Mouse (Mus musculus): Measurements from ENCODE around the gene Orai2. TPM values are rescaled to one million over a fixed set of nuclear protein-coding genes. Genes with fewer than 3 reads are reported as not detected.
A peak's percentile ranks its signal among the peaks of the same experiment; 100 is the strongest.
"Not testable (repeated sequence)": the region's sequence is repeated elsewhere in the genome, so short reads cannot be mapped to it uniquely, and the experiment has no call there.

Orai2 gene
- polyA plus RNA-seq, 1 experiment from 2014 or later, result 2.7 TPM

GRCm38 (mm10) chr5:136211341-136212102, 41.0 kb upstream of the Orai2 start:
- ATAC-seq (replicated peaks; ENCODE audit: insufficient number of reproducible peaks, low FRiP score, low TSS enrichment); H3K36me3 ChIP-seq (ENCODE audit: control insufficient read depth, insufficient read depth, low read length); H3K9me3 ChIP-seq (replicated peaks; ENCODE audit: control insufficient read depth, low read length); H3K4me3 ChIP-seq (ENCODE audit: low read depth, low read length); H3K9ac ChIP-seq (ENCODE audit: low read depth, low read length); H3K4me1 ChIP-seq (ENCODE audit: control insufficient read depth, insufficient read depth, low read length); H3K4me2 ChIP-seq; H3K27me3 ChIP-seq (ENCODE audit: control insufficient read depth, insufficient read depth, low read length); H3K27ac ChIP-seq (ENCODE audit: low read depth, low read length): not testable (repeated sequence)
- WGBS (ENCODE audit: insufficient replicate concordance), result 83% methylated on average over 14 of the region's 14 CpGs

DNA sequence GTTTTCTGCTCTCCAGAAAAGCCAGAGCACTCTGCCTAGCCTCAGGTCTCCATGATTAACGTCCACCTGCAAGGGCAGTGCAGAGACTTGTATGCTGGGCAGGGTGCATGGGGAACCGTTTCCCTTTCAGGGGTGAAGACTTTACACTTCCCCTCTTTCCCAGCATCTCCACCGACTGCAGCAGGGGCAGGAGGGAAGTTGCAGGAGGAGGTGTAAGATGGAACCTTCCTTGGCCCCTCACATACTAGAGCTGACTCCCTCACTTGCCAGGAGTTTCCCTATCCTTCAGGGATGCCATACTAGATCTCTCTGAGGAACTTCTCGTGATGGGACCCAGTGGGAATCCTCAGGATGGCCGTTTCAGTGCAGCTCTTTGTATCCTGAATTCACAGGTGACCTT, 40.0 kb upstream of the Orai2 start:
- WGBS (ENCODE audit: insufficient replicate concordance), result 60% methylated on average over 5 of the region's 5 CpGs
- Histone ChIP-seq H3K36me3 (ENCODE audit: control insufficient read depth, insufficient read depth, low read length) (no peaks in the 10 kb centered on the region), H3K9me3 (replicated peaks; ENCODE audit: control insufficient read depth, low read length) (no peaks in the 10 kb centered on the region), H3K9ac (ENCODE audit: low read depth, low read length) (no peak overlapping the region), H3K27me3 (ENCODE audit: control insufficient read depth, insufficient read depth, low read length) (no peaks in the 10 kb centered on the region), H3K4me3 (ENCODE audit: low read depth, low read length) (no peak overlapping the region), H3K4me2 (no peak overlapping the region), H3K4me1 (ENCODE audit: control insufficient read depth, insufficient read depth, low read length) (no peaks in the 10 kb centered on the region), H3K27ac (ENCODE audit: low read depth, low read length) (no peak overlapping the region)
- no peak for ATAC-seq (replicated peaks; ENCODE audit: insufficient number of reproducible peaks, low FRiP score, low TSS enrichment)

GRCm38 (mm10) chr5:136201832-136202231, 31.3 kb upstream of the Orai2 start:
- no peak overlapping the region for H3K4me2 ChIP-seq
- no peak overlapping the region for H3K27ac ChIP-seq (ENCODE audit: low read depth, low read length)
- 31% methylated on average over 7 of the region's 7 CpGs for WGBS (ENCODE audit: insufficient replicate concordance)
- peaks cover 9% of the 10 kb centered on the region for H3K4me1 ChIP-seq (ENCODE audit: control insufficient read depth, insufficient read depth, low read length)
- no peak overlapping the region for H3K9ac ChIP-seq (ENCODE audit: low read depth, low read length)
- peaks cover 2% of the 10 kb centered on the region; the same call in 1 of the 2 replicates for H3K36me3 ChIP-seq (ENCODE audit: control insufficient read depth, insufficient read depth, low read length)
- H3K4me3 ChIP-seq (ENCODE audit: low read depth, low read length), result no peak overlapping the region
- no peaks in the 10 kb centered on the region for H3K27me3 ChIP-seq (ENCODE audit: control insufficient read depth, insufficient read depth, low read length)
- no peak; the same call in 1 of the 2 replicates for ATAC-seq (replicated peaks; ENCODE audit: insufficient number of reproducible peaks, low FRiP score, low TSS enrichment)
- no peaks in the 10 kb centered on the region for H3K9me3 ChIP-seq (replicated peaks; ENCODE audit: control insufficient read depth, low read length)

- Histone ChIP-seq H3K4me2 (peak overlapping the region; percentile 93), H3K9ac (ENCODE audit: low read depth, low read length) (peak overlapping the region; percentile 97), H3K4me1 (ENCODE audit: control insufficient read depth, insufficient read depth, low read length) (peaks cover 9% of the 10 kb centered on the region), H3K9me3 (replicated peaks; ENCODE audit: control insufficient read depth, low read length) (no peaks in the 10 kb centered on the region), H3K4me3 (ENCODE audit: low read depth, low read length) (peak overlapping the region; percentile 99), H3K27ac (ENCODE audit: low read depth, low read length) (no peak overlapping the region; the same call in 1 of the 2 replicates), H3K27me3 (ENCODE audit: control insufficient read depth, insufficient read depth, low read length) (no peaks in the 10 kb centered on the region), H3K36me3 (ENCODE audit: control insufficient read depth, insufficient read depth, low read length) (peaks cover 14% of the 10 kb centered on the region)
- WGBS (ENCODE audit: insufficient replicate concordance), result 36% methylated on average over 11 of the region's 11 CpGs
- ATAC-seq (replicated peaks; ENCODE audit: insufficient number of reproducible peaks, low FRiP score, low TSS enrichment), result no peak
Observed at GRCm38 (mm10) chr5:136199526-136199925, 29.0 kb upstream of the Orai2 start.

DNA sequence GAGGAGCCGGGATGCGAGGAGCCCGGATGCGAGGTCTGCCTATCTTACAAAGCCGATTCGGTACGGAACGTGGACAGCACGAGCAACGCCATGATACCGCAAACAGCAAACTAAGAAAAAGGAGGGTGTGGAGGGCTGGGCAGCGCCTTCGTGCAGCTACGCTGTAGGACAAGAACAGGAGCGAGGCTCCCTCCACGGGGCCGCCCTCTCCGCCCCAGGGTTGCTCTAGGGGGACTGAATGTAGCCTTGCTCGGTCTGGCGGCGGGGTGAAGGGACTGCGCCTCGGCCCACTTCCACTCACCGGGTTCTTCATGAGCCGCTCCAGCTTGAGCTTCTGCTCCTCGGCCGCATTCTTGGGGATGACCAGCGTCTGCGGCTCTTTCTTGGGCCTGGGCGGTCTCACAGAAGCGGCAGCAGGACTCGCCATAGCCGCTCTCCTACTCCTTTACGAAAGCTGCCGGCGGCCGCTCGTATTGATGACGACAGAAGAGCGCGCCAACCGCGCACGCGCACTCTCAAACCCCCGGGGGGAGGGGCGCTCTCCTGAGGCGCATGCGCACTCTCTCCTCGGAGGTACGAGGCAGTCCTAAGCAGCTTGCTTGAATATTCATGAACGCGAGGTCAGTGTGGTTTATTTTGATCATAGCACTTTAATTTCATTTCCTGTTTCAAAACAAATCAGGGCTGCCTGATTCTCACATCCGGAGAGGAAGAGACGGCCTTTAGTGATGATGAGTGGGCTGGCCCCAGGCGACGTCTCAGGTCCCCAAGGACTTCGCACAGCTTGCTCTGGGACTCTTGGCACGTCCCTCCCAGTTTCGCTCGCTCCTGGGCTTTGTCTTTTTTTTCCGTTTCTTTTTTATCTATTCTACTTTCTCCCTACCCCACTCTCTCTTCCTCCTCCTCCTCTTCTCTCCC, 28.2 kb upstream of the Orai2 start, which contains the start of gene Prkrip1:
Gene Prkrip1, minus strand, starts transcription at position 490 of the 918 bp plus-strand sequence.
- H3K27me3 ChIP-seq (ENCODE audit: control insufficient read depth, insufficient read depth, low read length), result no peaks in the 10 kb centered on the region
- H3K4me2 ChIP-seq, result peak within 1 kb of the TSS; percentile 93
- H3K9ac ChIP-seq (ENCODE audit: low read depth, low read length), result peak within 1 kb of the TSS; percentile 97
- H3K4me1 ChIP-seq (ENCODE audit: control insufficient read depth, insufficient read depth, low read length), result peaks cover 9% of the 10 kb centered on the region
- peaks cover 20% of the 10 kb centered on the region for H3K36me3 ChIP-seq (ENCODE audit: control insufficient read depth, insufficient read depth, low read length)
- peak within 1 kb of the TSS; percentile 99 for H3K4me3 ChIP-seq (ENCODE audit: low read depth, low read length)
- WGBS (ENCODE audit: insufficient replicate concordance), result under 1% methylated on average over 62 of the region's 62 CpGs
- H3K9me3 ChIP-seq (replicated peaks; ENCODE audit: control insufficient read depth, low read length), result no peaks in the 10 kb centered on the region
- peak within 1 kb of the TSS; percentile 76 for H3K27ac ChIP-seq (ENCODE audit: low read depth, low read length)
- ATAC-seq (replicated peaks; ENCODE audit: insufficient number of reproducible peaks, low FRiP score, low TSS enrichment), result peak; percentile 87

- no peak for ATAC-seq (replicated peaks; ENCODE audit: insufficient number of reproducible peaks, low FRiP score, low TSS enrichment)
- H3K4me3 ChIP-seq (ENCODE audit: low read depth, low read length), result no peak overlapping the region
- no peak overlapping the region for H3K9ac ChIP-seq (ENCODE audit: low read depth, low read length)
- H3K4me2 ChIP-seq, result no peak overlapping the region
- H3K27ac ChIP-seq (ENCODE audit: low read depth, low read length), result no peak overlapping the region
- 79% methylated on average over 7 of the region's 7 CpGs for WGBS (ENCODE audit: insufficient replicate concordance)
- no peaks in the 10 kb centered on the region for H3K4me1 ChIP-seq (ENCODE audit: control insufficient read depth, insufficient read depth, low read length)
- H3K36me3 ChIP-seq (ENCODE audit: control insufficient read depth, insufficient read depth, low read length), result peaks cover 42% of the 10 kb centered on the region
- H3K9me3 ChIP-seq (replicated peaks; ENCODE audit: control insufficient read depth, low read length), result no peaks in the 10 kb centered on the region
- H3K27me3 ChIP-seq (ENCODE audit: control insufficient read depth, insufficient read depth, low read length), result no peaks in the 10 kb centered on the region
Observed at GRCm38 (mm10) chr5:136191870-136192269, 21.4 kb upstream of the Orai2 start.

DNA sequence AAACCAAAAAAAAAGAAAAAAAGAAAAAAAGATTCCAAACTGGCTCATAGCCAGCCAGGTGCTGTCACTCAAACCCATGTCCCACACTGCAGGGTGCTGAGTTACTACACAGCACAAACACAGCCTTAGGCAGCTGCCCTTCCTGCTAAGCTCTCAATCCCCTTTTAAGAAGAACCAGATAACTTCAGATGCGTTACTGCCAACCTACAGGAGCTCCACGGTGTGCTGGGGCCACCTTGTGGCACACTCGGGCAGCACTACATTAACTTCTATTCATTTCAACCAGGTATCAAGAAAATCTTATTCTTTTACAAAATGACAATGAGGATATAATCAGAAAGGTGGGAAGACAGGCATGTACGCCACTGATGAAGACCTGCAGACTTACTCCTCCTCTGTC, 16.2 kb upstream of the Orai2 start:
- Histone ChIP-seq H3K4me1 (ENCODE audit: control insufficient read depth, insufficient read depth, low read length) (no peaks in the 10 kb centered on the region), H3K4me3 (ENCODE audit: low read depth, low read length) (no peak overlapping the region), H3K36me3 (ENCODE audit: control insufficient read depth, insufficient read depth, low read length) (peaks cover 23% of the 10 kb centered on the region), H3K9me3 (replicated peaks; ENCODE audit: control insufficient read depth, low read length) (no peaks in the 10 kb centered on the region), H3K27me3 (ENCODE audit: control insufficient read depth, insufficient read depth, low read length) (no peaks in the 10 kb centered on the region), H3K4me2 (no peak overlapping the region), H3K27ac (ENCODE audit: low read depth, low read length) (no peak overlapping the region), H3K9ac (ENCODE audit: low read depth, low read length) (no peak overlapping the region)
- no peak for ATAC-seq (replicated peaks; ENCODE audit: insufficient number of reproducible peaks, low FRiP score, low TSS enrichment)
- 47% methylated on average over 4 of the region's 4 CpGs for WGBS (ENCODE audit: insufficient replicate concordance)

GRCm38 (mm10) chr5:136183766-136184165, 13.3 kb upstream of the Orai2 start:
- Histone ChIP-seq H3K4me1 (ENCODE audit: control insufficient read depth, insufficient read depth, low read length) (no peaks in the 10 kb centered on the region), H3K9ac (ENCODE audit: low read depth, low read length) (no peak overlapping the region), H3K27me3 (ENCODE audit: control insufficient read depth, insufficient read depth, low read length) (no peaks in the 10 kb centered on the region), H3K4me3 (ENCODE audit: low read depth, low read length) (no peak overlapping the region), H3K27ac (ENCODE audit: low read depth, low read length) (no peak overlapping the region), H3K36me3 (ENCODE audit: control insufficient read depth, insufficient read depth, low read length) (peaks cover 36% of the 10 kb centered on the region), H3K9me3 (replicated peaks; ENCODE audit: control insufficient read depth, low read length) (no peaks in the 10 kb centered on the region), H3K4me2 (no peak overlapping the region)
- ATAC-seq (replicated peaks; ENCODE audit: insufficient number of reproducible peaks, low FRiP score, low TSS enrichment), result no peak
- 87% methylated on average over 7 of the region's 7 CpGs for WGBS (ENCODE audit: insufficient replicate concordance)

Measured in heart, embryonic 11.5 days (tissue).